Mouse (Mus musculus) small intestine, adult 2 months (tissue): Measurements from ENCODE around the gene Scaf4.

Experiments used
- CTCF ChIP-seq: fragments of 200-500 bp; IDR thresholded peaks from 2 replicates; pipeline ENCODE4 v1.5.1; 2012; ENCODE audit warnings: low read depth, mild to moderate bottlenecking, control low read depth, inconsistent platforms, low read length, moderate library complexity, mixed read lengths; ENCODE audit not compliant: insufficient replicate concordance, insufficient read length; ENCODE audit errors: extremely low read depth
- POLR2A ChIP-seq: fragments of 200-500 bp; IDR thresholded peaks from 2 replicates; pipeline ENCODE4 v1.6.1; 2012; ENCODE audit warnings: low read depth, mild to moderate bottlenecking, control low read depth, inconsistent platforms, low read length, moderate library complexity

DNA sequence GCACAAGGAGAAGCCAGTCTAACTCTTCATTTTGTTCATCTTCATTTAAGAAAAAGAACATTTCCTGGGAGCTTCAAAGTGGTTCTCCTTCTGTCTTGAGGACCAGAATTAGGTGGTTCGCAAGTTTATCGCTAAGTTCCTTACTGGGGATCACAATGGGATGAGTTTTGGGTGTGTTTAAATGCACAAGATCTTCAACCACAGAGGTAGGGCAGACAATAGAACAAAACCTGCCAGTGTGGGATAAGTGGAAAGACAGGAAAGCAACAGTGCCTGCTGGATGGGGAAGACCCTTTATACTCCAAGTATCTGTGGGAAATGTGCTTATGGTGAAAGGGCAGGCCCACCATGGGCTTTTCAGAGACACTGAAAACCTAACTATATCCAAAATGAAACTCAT, 79.4 kb downstream of the Scaf4 start:
- TF ChIP-seq POLR2A (no peak), CTCF (no peak)
